Mouse (Mus musculus): ENCODE results near the gene Gldc. TPM values are rescaled to one million over a fixed set of nuclear protein-coding genes. Genes with fewer than 3 reads are reported as not detected.
"Not testable (repeated sequence)": the region's sequence is repeated elsewhere in the genome, so short reads cannot be mapped to it uniquely, and the experiment has no call there.

Gene Gldc
- 10 to 100 TPM; 36.3 to 40.0 TPM for total RNA-seq (2021)
- long read RNA-seq, transcript Gldc-201 (25 exons, 3,767 nt), result major isoform, 152 of 171 reads
- long read RNA-seq, partial matches to known transcripts, result 8 of 171 reads
- long read RNA-seq, other reads (novel, unspliced or antisense), result 11 of 171 reads

GRCm38 (mm10) chr19:30174919-30175571, at the start of gene Gldc:
TSS of gene Gldc (minus strand) at chr19:30175429.
- peak; percentile 39 to 74 for DNase-seq (ENCODE audit: low spot score in 2 of 2)

- not testable (repeated sequence) for DNase-seq (ENCODE audit: low spot score in 2 of 2)
Measured at GRCm38 (mm10) chr19:30222593-30222992, 47.4 kb upstream of the Gldc start.

GRCm38 (mm10) chr19:30217335-30217734, 42.1 kb upstream of the Gldc start:
- DNase-seq (ENCODE audit: low spot score in 2 of 2), result peak; percentile 8 to 66

GRCm38 (mm10) chr19:30216186-30216585, 41.0 kb upstream of the Gldc start:
- DNase-seq (ENCODE audit: low spot score in 2 of 2), result no peak

- DNase-seq (ENCODE audit: low spot score in 2 of 2), result not testable (repeated sequence)
Measured at GRCm38 (mm10) chr19:30215736-30216135, 40.5 kb upstream of the Gldc start.

- no peak for DNase-seq (ENCODE audit: low spot score in 2 of 2)
Measured at GRCm38 (mm10) chr19:30214026-30214425, 38.8 kb upstream of the Gldc start.

GRCm38 (mm10) chr19:30209006-30209405, 33.8 kb upstream of the Gldc start:
- DNase-seq (ENCODE audit: low spot score in 2 of 2), result not testable (repeated sequence)

- no peak for DNase-seq (ENCODE audit: low spot score in 2 of 2)
Measured at GRCm38 (mm10) chr19:30206981-30207380, 31.8 kb upstream of the Gldc start.

- DNase-seq (ENCODE audit: low spot score in 2 of 2), result no peak
Measured at GRCm38 (mm10) chr19:30205874-30206273, 30.6 kb upstream of the Gldc start.

- peak; percentile 3 to 50 for DNase-seq (ENCODE audit: low spot score in 2 of 2)
Measured at GRCm38 (mm10) chr19:30205159-30205816, 30.1 kb upstream of the Gldc start.

GRCm38 (mm10) chr19:30202177-30202576, 26.9 kb upstream of the Gldc start:
- no peak for DNase-seq (ENCODE audit: low spot score in 2 of 2)

GRCm38 (mm10) chr19:30194999-30195398, 19.8 kb upstream of the Gldc start:
- DNase-seq (ENCODE audit: low spot score in 2 of 2), result no peak

GRCm38 (mm10) chr19:30187232-30187631, 12.0 kb upstream of the Gldc start:
- DNase-seq (ENCODE audit: low spot score in 2 of 2), result no peak

- no peak for DNase-seq (ENCODE audit: low spot score in 2 of 2)
Measured at GRCm38 (mm10) chr19:30185536-30185935, 10.3 kb upstream of the Gldc start.

- no peak for DNase-seq (ENCODE audit: low spot score in 2 of 2)
Measured at GRCm38 (mm10) chr19:30179979-30180378, 4.8 kb upstream of the Gldc start.

- DNase-seq (ENCODE audit: low spot score in 2 of 2), result no peak
Measured at GRCm38 (mm10) chr19:30174074-30174670, 1.1 kb downstream of the Gldc start.

GRCm38 (mm10) chr19:30171346-30172055, 3.7 kb downstream of the Gldc start:
- no peak for DNase-seq (ENCODE audit: low spot score in 2 of 2)

- DNase-seq (ENCODE audit: low spot score in 2 of 2), result no peak
Measured at GRCm38 (mm10) chr19:30170319-30170718, 4.9 kb downstream of the Gldc start.

GRCm38 (mm10) chr19:30166801-30167505, 8.3 kb downstream of the Gldc start:
- DNase-seq (ENCODE audit: low spot score in 2 of 2), result no peak

GRCm38 (mm10) chr19:30164228-30164627, 11.0 kb downstream of the Gldc start:
- no peak for DNase-seq (ENCODE audit: low spot score in 2 of 2)

- DNase-seq (ENCODE audit: low spot score in 2 of 2), result no peak
Measured at GRCm38 (mm10) chr19:30162808-30163207, 12.4 kb downstream of the Gldc start.

All from layer of hippocampus, adult 18-20 months (tissue).